Mouse (Mus musculus) hindbrain, embryonic 11.5 days (tissue): ENCODE data around the gene Elovl7. TPM values are rescaled to one million over a fixed set of nuclear protein-coding genes. Genes with fewer than 3 reads are reported as not detected.

ENCODE experiments used
- ATAC-seq: fragments of 200-750 bp; cut with Nextera tagmentation; 2 replicates; pipeline ENCODE4 v1.8.0; 2017; ENCODE audit warnings: mild to moderate bottlenecking, moderate TSS enrichment, moderate library complexity; ENCODE audit not compliant: low FRiP score
- DNase-seq: peaks from one replicate; pipeline ENCODE4 v3.0.0-alpha.2; 2015; ENCODE audit warnings: low spot score
- H3K27ac ChIP-seq: fragments of 300-500 bp; sonication (generic); 2 replicates; pipeline ENCODE4 v1.5.1; 2014; ENCODE audit warnings: mild to moderate bottlenecking, low read depth, low read length
- H3K27me3 ChIP-seq: fragments of 300-500 bp; sonication (generic); 2 replicates; pipeline ENCODE4 v1.6.1; 2014; ENCODE audit warnings: mild to moderate bottlenecking, low read length, moderate library complexity, mixed read lengths; ENCODE audit not compliant: control insufficient read depth, insufficient read depth
- H3K36me3 ChIP-seq: fragments of 300-500 bp; sonication (generic); 2 replicates; pipeline ENCODE4 v1.6.1; 2014; ENCODE audit warnings: mild to moderate bottlenecking, low read length, moderate library complexity, mixed read lengths; ENCODE audit not compliant: control insufficient read depth, insufficient read depth
- H3K4me1 ChIP-seq: fragments of 300-500 bp; sonication (generic); replicated peaks from 2 replicates; pipeline ENCODE4 v1.6.1; 2014; ENCODE audit warnings: low read length, mixed read lengths; ENCODE audit not compliant: control insufficient read depth, insufficient read depth
- H3K4me2 ChIP-seq: fragments of 300-500 bp; sonication (generic); replicated peaks from 2 replicates; pipeline ENCODE4 v1.6.1; 2014; ENCODE audit warnings: mild to moderate bottlenecking, low read depth, low read length
- H3K4me3 ChIP-seq: fragments of 300-500 bp; sonication (generic); 2 replicates; pipeline ENCODE4 v1.5.1; 2014; ENCODE audit warnings: low read depth, low read length
- H3K9ac ChIP-seq: fragments of 300-500 bp; sonication (generic); 2 replicates; pipeline ENCODE4 v1.6.1; 2014; ENCODE audit warnings: low read depth, low read length
- H3K9me3 ChIP-seq: fragments of 300-500 bp; sonication (generic); 2 replicates; pipeline ENCODE4 v1.6.1; 2016; ENCODE audit warnings: low read length; ENCODE audit not compliant: control insufficient read depth
- WGBS: fragments of 180-500 bp; shearing (Covaris S2); extraction: QIAGEN DNeasy Blood & Tissue Kit; methylation state at CpG from one replicate; pipeline ENCODE4 v1.1.7; 2014; 5-methylcytosine and 5-hydroxymethylcytosine counted together
- polyA plus RNA-seq: library from polyadenylated mRNA; unstranded; fragments of >200 nt; fragmentation: Nextera tagmentation; extraction: Ambion mirVana; gene quantifications from 2 replicates; pipeline ENCODE4 v1.2.1, GENCODE M21; 2014

Gene Elovl7
- polyA plus RNA-seq, 1 experiment from 2014 or later = 1.3 TPM

- WGBS = 95% methylated on average over 8 of the region's 8 CpGs
Measured at GRCm38 (mm10) chr13:108320216-108320615, 106.0 kb downstream of the Elovl7 start.

GRCm38 (mm10) chr13:108322466-108322865, 108.3 kb downstream of the Elovl7 start:
- Histone ChIP-seq H3K9ac (no peak overlapping the region), H3K4me2 (no peak overlapping the region), H3K36me3 (no peaks in the 10 kb centered on the region), H3K4me1 (no peaks in the 10 kb centered on the region), H3K27me3 (no peaks in the 10 kb centered on the region), H3K27ac (no peak overlapping the region), H3K4me3 (no peak overlapping the region), H3K9me3 (no peaks in the 10 kb centered on the region)
- DNase-seq (no peak), ATAC-seq (no peak)
- WGBS = 94% methylated on average over 2 of the region's 2 CpGs

More at GRCm38 (mm10) chr13:108320216-108320615, 106.0 kb downstream of the Elovl7 start:
- ATAC-seq (no peak), DNase-seq (no peak)
- Histone ChIP-seq H3K9me3 (no peaks in the 10 kb centered on the region), H3K9ac (no peak overlapping the region), H3K36me3 (no peaks in the 10 kb centered on the region), H3K4me2 (no peak overlapping the region), H3K4me1 (no peaks in the 10 kb centered on the region), H3K27ac (no peak overlapping the region), H3K4me3 (no peak overlapping the region), H3K27me3 (no peaks in the 10 kb centered on the region)

GRCm38 (mm10) chr13:108323317-108323716, 109.1 kb downstream of the Elovl7 start:
- Histone ChIP-seq H3K4me1 (no peaks in the 10 kb centered on the region), H3K9ac (no peak overlapping the region), H3K27ac (no peak overlapping the region), H3K36me3 (no peaks in the 10 kb centered on the region), H3K9me3 (no peaks in the 10 kb centered on the region), H3K4me3 (no peak overlapping the region), H3K27me3 (no peaks in the 10 kb centered on the region), H3K4me2 (no peak overlapping the region)
- 98% methylated on average over 2 of the region's 2 CpGs for WGBS
- ATAC-seq (no peak), DNase-seq (no peak)

GRCm38 (mm10) chr13:108323866-108324829, 109.9 kb downstream of the Elovl7 start:
- H3K4me2 ChIP-seq = no peak overlapping the region
- H3K36me3 ChIP-seq = no peaks in the 10 kb centered on the region
- no peak for ATAC-seq

GRCm38 (mm10) chr13:108325871-108326270, 111.7 kb downstream of the Elovl7 start:
- H3K9ac ChIP-seq = no peak overlapping the region
- H3K9me3 ChIP-seq = no peaks in the 10 kb centered on the region
- 91% methylated on average over 5 of the region's 5 CpGs for WGBS
- DNase-seq = no peak
- no peaks in the 10 kb centered on the region for H3K36me3 ChIP-seq
- H3K4me1 ChIP-seq = no peaks in the 10 kb centered on the region
- H3K27ac ChIP-seq = no peak overlapping the region
- no peak overlapping the region for H3K4me2 ChIP-seq
- ATAC-seq = no peak
- H3K4me3 ChIP-seq = no peak overlapping the region
- H3K27me3 ChIP-seq = no peaks in the 10 kb centered on the region

More at GRCm38 (mm10) chr13:108323866-108324829, 109.9 kb downstream of the Elovl7 start:
- no peak overlapping the region for H3K9ac ChIP-seq
- 92% methylated on average over 22 of the region's 22 CpGs for WGBS
- DNase-seq = no peak
- H3K9me3 ChIP-seq = no peaks in the 10 kb centered on the region
- no peaks in the 10 kb centered on the region for H3K4me1 ChIP-seq
- no peak overlapping the region for H3K27ac ChIP-seq
- H3K27me3 ChIP-seq = no peaks in the 10 kb centered on the region
- H3K4me3 ChIP-seq = no peak overlapping the region

GRCm38 (mm10) chr13:108326351-108326750, 112.1 kb downstream of the Elovl7 start:
- Histone ChIP-seq H3K4me1 (no peaks in the 10 kb centered on the region), H3K9ac (no peak overlapping the region), H3K4me2 (no peak overlapping the region), H3K27me3 (no peaks in the 10 kb centered on the region), H3K36me3 (no peaks in the 10 kb centered on the region), H3K27ac (no peak overlapping the region), H3K4me3 (no peak overlapping the region), H3K9me3 (no peaks in the 10 kb centered on the region)
- 90% methylated on average over 10 of the region's 10 CpGs for WGBS
- no peak for ATAC-seq
- DNase-seq = no peak

GRCm38 (mm10) chr13:108327047-108327446, 112.8 kb downstream of the Elovl7 start:
- no peaks in the 10 kb centered on the region for H3K36me3 ChIP-seq
- H3K9ac ChIP-seq = no peak overlapping the region
- no peaks in the 10 kb centered on the region for H3K27me3 ChIP-seq
- H3K9me3 ChIP-seq = no peaks in the 10 kb centered on the region
- no peak overlapping the region for H3K4me3 ChIP-seq
- ATAC-seq (no peak), DNase-seq (no peak)
- H3K4me2 ChIP-seq = no peak overlapping the region
- H3K4me1 ChIP-seq = no peaks in the 10 kb centered on the region
- no peak overlapping the region for H3K27ac ChIP-seq
- 92% methylated on average over 7 of the region's 7 CpGs for WGBS

- no peak overlapping the region for H3K4me3 ChIP-seq
- DNase-seq = no peak
- no peaks in the 10 kb centered on the region for H3K36me3 ChIP-seq
- no peak for ATAC-seq
- H3K9me3 ChIP-seq = no peaks in the 10 kb centered on the region
- no peaks in the 10 kb centered on the region for H3K27me3 ChIP-seq
- H3K9ac ChIP-seq = no peak overlapping the region
- H3K27ac ChIP-seq = no peak overlapping the region
- H3K4me2 ChIP-seq = no peak overlapping the region
- no peaks in the 10 kb centered on the region for H3K4me1 ChIP-seq
- 92% methylated on average over 21 of the region's 21 CpGs for WGBS
Measured at GRCm38 (mm10) chr13:108328406-108329180, 114.4 kb downstream of the Elovl7 start.
